Mouse (Mus musculus) embryonic facial prominence, embryonic 11.5 days (tissue): ENCODE measurements around the gene Clasp1. TPM values are rescaled to one million over a fixed set of nuclear protein-coding genes. Genes with fewer than 3 reads are reported as not detected.

Experiments used
- ATAC-seq: fragments of 200-750 bp; cut with Nextera tagmentation; replicated peaks from 2 replicates; pipeline ENCODE4 v1.8.0; 2017; ENCODE audit warnings: low read depth; ENCODE audit not compliant: insufficient number of reproducible peaks, low FRiP score, low TSS enrichment
- DNase-seq: peaks from one replicate; pipeline ENCODE4 v3.0.0-alpha.2; 2015; ENCODE audit warnings: low spot score
- H3K27ac ChIP-seq: fragments of 300-500 bp; sonication (generic); replicated peaks from 2 replicates; pipeline ENCODE4 v1.5.1; 2014; ENCODE audit warnings: mild to moderate bottlenecking, low read depth, low read length, control low read depth
- H3K27me3 ChIP-seq: fragments of 300-500 bp; sonication (generic); 2 replicates; pipeline ENCODE4 v1.6.1; 2014; ENCODE audit warnings: mild to moderate bottlenecking, low read length, moderate library complexity, mixed read lengths; ENCODE audit not compliant: control insufficient read depth, insufficient read depth
- H3K36me3 ChIP-seq: fragments of 300-500 bp; sonication (generic); replicated peaks from 2 replicates; pipeline ENCODE4 v1.6.1; 2014; ENCODE audit warnings: low read depth, mild to moderate bottlenecking, low read length, moderate library complexity, mixed read lengths; ENCODE audit not compliant: control insufficient read depth, insufficient read depth
- H3K4me1 ChIP-seq: fragments of 300-500 bp; sonication (generic); 2 replicates; pipeline ENCODE4 v1.6.1; 2014; ENCODE audit warnings: low read length, mixed read lengths; ENCODE audit not compliant: control insufficient read depth, insufficient read depth
- H3K4me2 ChIP-seq: fragments of 300-500 bp; sonication (generic); 2 replicates; pipeline ENCODE4 v1.6.1; 2014; ENCODE audit warnings: low read depth, mild to moderate bottlenecking, control low read depth, low read length, moderate library complexity
- H3K4me3 ChIP-seq: fragments of 300-500 bp; sonication (generic); 2 replicates; pipeline ENCODE4 v1.5.1; 2014; ENCODE audit warnings: low read depth, low read length, control low read depth
- H3K9ac ChIP-seq: fragments of 300-500 bp; sonication (generic); replicated peaks from 2 replicates; pipeline ENCODE4 v1.6.1; 2014; ENCODE audit warnings: mild to moderate bottlenecking, control low read depth, low read length
- H3K9me3 ChIP-seq: fragments of 300-500 bp; sonication (generic); replicated peaks from 2 replicates; pipeline ENCODE4 v1.6.1; 2016; ENCODE audit warnings: mild to moderate bottlenecking, low read length, inconsistent platforms, mixed read lengths; ENCODE audit not compliant: control insufficient read depth
- WGBS: fragments of 180-500 bp; shearing (Covaris S2); extraction: QIAGEN DNeasy Blood & Tissue Kit; methylation state at CpG from one replicate; pipeline ENCODE4 v1.1.7; 2014; 5-methylcytosine and 5-hydroxymethylcytosine counted together
- polyA plus RNA-seq: library from polyadenylated mRNA; unstranded; fragments of >200 nt; fragmentation: Nextera tagmentation; extraction: Ambion mirVana; gene quantifications from 2 replicates; pipeline ENCODE4 v1.2.1, GENCODE M21; 2014

The Clasp1 gene
- polyA plus RNA-seq, 1 experiment from 2014 or later = 57.7 TPM

GRCm38 (mm10) chr1:118551152-118551551 is 162.3 kb downstream of the Clasp1 start:
- no peak overlapping the region for H3K27ac ChIP-seq
- no peaks in the 10 kb centered on the region for H3K9me3 ChIP-seq
- no peak overlapping the region for H3K4me2 ChIP-seq
- H3K9ac ChIP-seq = no peak overlapping the region
- H3K4me1 ChIP-seq = no peaks in the 10 kb centered on the region
- 91% methylated on average over 5 of the region's 5 CpGs for WGBS
- no peak overlapping the region for H3K4me3 ChIP-seq
- no peaks in the 10 kb centered on the region for H3K27me3 ChIP-seq
- peaks cover 15% of the 10 kb centered on the region for H3K36me3 ChIP-seq
- ATAC-seq (no peak), DNase-seq (no peak)

GRCm38 (mm10) chr1:118552071-118552470 is 163.2 kb downstream of the Clasp1 start:
- Histone ChIP-seq H3K36me3 (peaks cover 12% of the 10 kb centered on the region), H3K4me3 (no peak overlapping the region), H3K4me1 (no peaks in the 10 kb centered on the region), H3K9me3 (no peaks in the 10 kb centered on the region), H3K9ac (no peak overlapping the region), H3K27me3 (no peaks in the 10 kb centered on the region), H3K27ac (no peak overlapping the region), H3K4me2 (no peak overlapping the region)
- no peak for ATAC-seq
- no peak for DNase-seq
- 88% methylated on average over 4 of the region's 4 CpGs for WGBS

DNA sequence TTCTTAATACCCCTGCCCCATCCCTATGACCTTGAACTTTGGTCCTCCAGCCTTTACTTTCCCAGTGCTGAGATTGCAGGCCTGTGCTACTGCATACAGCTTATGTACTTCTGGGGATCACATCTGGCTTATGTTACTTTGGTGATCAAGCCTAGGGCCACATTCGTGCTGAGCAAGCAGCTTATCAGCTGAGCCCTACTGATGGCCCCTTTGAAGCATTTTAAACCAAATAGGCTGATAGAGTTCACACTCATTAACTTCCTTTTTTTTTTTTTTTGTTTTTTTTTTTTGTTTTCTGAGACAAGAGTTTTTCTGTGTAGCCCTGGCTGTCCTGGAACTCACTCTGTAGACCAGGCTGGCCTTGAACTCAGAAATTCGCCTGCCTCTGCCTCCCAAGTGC is 164.2 kb downstream of the Clasp1 start:
- WGBS = 84% methylated on average over 2 of the region's 2 CpGs
- no peaks in the 10 kb centered on the region for H3K27me3 ChIP-seq
- no peak overlapping the region for H3K4me2 ChIP-seq
- no peak overlapping the region for H3K9ac ChIP-seq
- H3K36me3 ChIP-seq = peaks cover 10% of the 10 kb centered on the region
- no peak overlapping the region for H3K27ac ChIP-seq
- ATAC-seq (no peak), DNase-seq (no peak)
- no peaks in the 10 kb centered on the region for H3K9me3 ChIP-seq
- no peaks in the 10 kb centered on the region for H3K4me1 ChIP-seq
- H3K4me3 ChIP-seq = no peak overlapping the region

GRCm38 (mm10) chr1:118553451-118553850 is 164.6 kb downstream of the Clasp1 start:
- ATAC-seq = no peak
- no peaks in the 10 kb centered on the region for H3K9me3 ChIP-seq
- no peak overlapping the region for H3K27ac ChIP-seq
- H3K9ac ChIP-seq = no peak overlapping the region
- H3K4me3 ChIP-seq = no peak overlapping the region
- H3K4me2 ChIP-seq = no peak overlapping the region
- H3K4me1 ChIP-seq = no peaks in the 10 kb centered on the region
- WGBS = 92% methylated on average over 3 of the region's 3 CpGs
- no peak for DNase-seq
- H3K36me3 ChIP-seq = peaks cover 10% of the 10 kb centered on the region
- no peaks in the 10 kb centered on the region for H3K27me3 ChIP-seq

DNA sequence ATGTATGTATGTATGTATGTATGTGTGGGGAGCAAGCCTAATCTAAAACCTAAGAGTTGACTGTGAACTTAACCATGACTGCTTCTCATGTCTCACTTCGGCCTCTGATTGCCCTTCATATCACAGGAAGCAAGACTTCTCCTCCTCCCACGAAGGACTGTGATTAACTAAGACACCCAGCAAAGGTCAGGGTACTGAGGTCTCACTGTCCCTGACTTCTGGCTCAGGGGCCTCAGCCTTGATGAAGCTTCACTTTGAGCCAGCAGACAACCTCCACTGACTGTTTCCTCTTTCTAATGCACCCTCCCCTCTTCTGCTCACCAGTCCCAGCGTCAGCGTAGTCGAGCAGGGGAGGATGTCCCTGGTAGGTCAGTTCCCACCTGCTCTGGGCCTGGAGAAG is 166.1 kb downstream of the Clasp1 start:
- no peaks in the 10 kb centered on the region for H3K4me1 ChIP-seq
- no peak overlapping the region for H3K27ac ChIP-seq
- no peaks in the 10 kb centered on the region for H3K27me3 ChIP-seq
- H3K4me2 ChIP-seq = no peak overlapping the region
- H3K9me3 ChIP-seq = no peaks in the 10 kb centered on the region
- WGBS = 86% methylated on average over 5 of the region's 5 CpGs
- ATAC-seq = no peak
- peaks cover 13% of the 10 kb centered on the region for H3K36me3 ChIP-seq
- DNase-seq = no peak
- no peak overlapping the region for H3K9ac ChIP-seq
- no peak overlapping the region for H3K4me3 ChIP-seq

DNA sequence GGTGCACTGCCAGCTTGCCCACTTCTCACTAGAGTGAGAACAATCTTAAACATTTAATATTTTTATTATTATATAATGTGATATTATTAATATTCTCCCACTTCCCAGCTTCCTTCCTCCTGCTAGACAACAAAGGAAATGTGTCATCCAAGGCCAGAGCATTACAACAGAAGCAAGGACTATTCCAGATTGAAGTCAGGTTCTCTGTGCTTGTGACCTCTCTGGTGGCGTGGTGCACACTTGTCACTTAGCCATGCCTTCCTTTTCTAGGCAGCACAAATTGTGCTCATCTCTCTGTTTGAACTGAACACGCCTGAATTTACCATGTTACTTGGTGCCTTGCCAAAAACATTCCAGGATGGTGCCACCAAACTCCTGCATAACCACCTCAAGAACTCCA is 170.9 kb downstream of the Clasp1 start:
- H3K9me3 ChIP-seq = no peaks in the 10 kb centered on the region
- H3K27ac ChIP-seq = no peak overlapping the region
- ATAC-seq = no peak
- H3K27me3 ChIP-seq = no peaks in the 10 kb centered on the region
- H3K4me2 ChIP-seq = no peak overlapping the region
- H3K36me3 ChIP-seq = peaks cover 11% of the 10 kb centered on the region
- 94% methylated on average over 2 of the region's 2 CpGs for WGBS
- H3K4me1 ChIP-seq = no peaks in the 10 kb centered on the region
- H3K9ac ChIP-seq = no peak overlapping the region
- no peak overlapping the region for H3K4me3 ChIP-seq
- no peak for DNase-seq

GRCm38 (mm10) chr1:118564561-118564960 is 175.7 kb downstream of the Clasp1 start:
- peaks cover 13% of the 10 kb centered on the region for H3K36me3 ChIP-seq
- no peak overlapping the region for H3K27ac ChIP-seq
- ATAC-seq (no peak), DNase-seq (no peak)
- no peaks in the 10 kb centered on the region for H3K4me1 ChIP-seq
- no peak overlapping the region for H3K4me2 ChIP-seq
- no peak overlapping the region for H3K4me3 ChIP-seq
- H3K27me3 ChIP-seq = no peaks in the 10 kb centered on the region
- H3K9me3 ChIP-seq = no peaks in the 10 kb centered on the region
- no peak overlapping the region for H3K9ac ChIP-seq

- Histone ChIP-seq H3K36me3 (peaks cover 15% of the 10 kb centered on the region), H3K9me3 (no peaks in the 10 kb centered on the region), H3K4me2 (no peak overlapping the region), H3K27ac (no peak overlapping the region), H3K27me3 (no peaks in the 10 kb centered on the region), H3K4me3 (no peak overlapping the region), H3K9ac (no peak overlapping the region), H3K4me1 (no peaks in the 10 kb centered on the region)
- DNase-seq (no peak), ATAC-seq (no peak)
- whole genome bisulfite sequencing = 94% methylated on average over 3 of the region's 3 CpGs
These were observed 178.8 kb downstream of the Clasp1 start for GRCm38 (mm10) chr1:118567659-118568058.
